ENCODE assay signal across 8 mouse cellular contexts in genomic region chr11:77093208-77093607, GRCm38 (mm10). TPM values are rescaled to one million over a fixed set of nuclear protein-coding genes. Genes with fewer than 3 reads are reported as not detected.
DNase-seq lines count a peak whose midpoint lies in the region; ATAC-seq lines count a peak whose summit lies in the region.

No protein-coding gene starts in this region.

- no peaks in the 10 kb centered on the region for H3K9me3 ChIP-seq in forebrain, embryonic 15.5 days
- no peaks in the 10 kb centered on the region for H3K9me3 ChIP-seq in liver, embryonic 16.5 days (replicated peaks; ENCODE audit: control insufficient read depth, low read length)
- no peaks in the 10 kb centered on the region for H3K9me3 ChIP-seq in neural tube, embryonic 15.5 days (replicated peaks)

- peak overlapping the region; percentile 40 for H3K4me2 ChIP-seq in forebrain, embryonic 15.5 days (replicated peaks)
- H3K4me2 ChIP-seq in liver, embryonic 16.5 days (ENCODE audit: low read depth, low read length) = peak overlapping the region; percentile 7; the same call in 1 of the 2 replicates
- H3K4me2 ChIP-seq in neural tube, embryonic 15.5 days = peak overlapping the region; percentile 52

- H3K36me3 ChIP-seq in forebrain, embryonic 15.5 days = no peaks in the 10 kb centered on the region
- H3K36me3 ChIP-seq in liver, embryonic 16.5 days (ENCODE audit: control insufficient read depth, insufficient read depth) = no peaks in the 10 kb centered on the region
- H3K36me3 ChIP-seq in neural tube, embryonic 15.5 days = no peaks in the 10 kb centered on the region

- no peak for ATAC-seq in forebrain, embryonic 15.5 days (replicated peaks)
- no peak for ATAC-seq in liver, embryonic 16.5 days (ENCODE audit: low read depth)
- ATAC-seq in neural tube, embryonic 15.5 days (ENCODE audit: low FRiP score) = no peak

- 1% methylated on average over 11 of the region's 11 CpGs for WGBS in forebrain, embryonic 15.5 days
- 2% methylated on average over 11 of the region's 11 CpGs for WGBS in liver, embryonic 16.5 days (ENCODE audit: insufficient replicate concordance)
- 1% methylated on average over 11 of the region's 11 CpGs for WGBS in neural tube, embryonic 15.5 days

- peaks cover 4% of the 10 kb centered on the region; the same call in 1 of the 2 replicates for H3K4me1 ChIP-seq in forebrain, embryonic 15.5 days
- H3K4me1 ChIP-seq in liver, embryonic 16.5 days (ENCODE audit: control insufficient read depth, low read depth, low read length) = no peaks in the 10 kb centered on the region
- H3K4me1 ChIP-seq in neural tube, embryonic 15.5 days = peaks cover 9% of the 10 kb centered on the region; the same call in 1 of the 2 replicates

- no peak overlapping the region for H3K9ac ChIP-seq in forebrain, embryonic 15.5 days (replicated peaks)
- no peak overlapping the region for H3K9ac ChIP-seq in liver, embryonic 16.5 days (ENCODE audit: low read depth, low read length)
- no peak overlapping the region for H3K9ac ChIP-seq in neural tube, embryonic 15.5 days (replicated peaks)

- H3K27ac ChIP-seq in forebrain, embryonic 15.5 days (replicated peaks) = no peak overlapping the region
- H3K27ac ChIP-seq in liver, embryonic 16.5 days (ENCODE audit: low read length) = no peak overlapping the region
- H3K27ac ChIP-seq in neural tube, embryonic 15.5 days (replicated peaks) = no peak overlapping the region

- peak; percentile 53 for DNase-seq in right cerebral cortex, postnatal 14 days
- DNase-seq in right cerebral cortex, postnatal 25 days = no peak
- DNase-seq in adrenal gland, postnatal 36 days = peak; percentile 31 to 66
- DNase-seq in hindlimb bud, embryonic 11.5 days (ENCODE audit: extremely low spot score, low read depth, low spot score) = peak; percentile 52
- no peak for DNase-seq in urinary bladder, adult 2 months (ENCODE audit: low spot score)

- no peaks in the 10 kb centered on the region for H3K27me3 ChIP-seq in forebrain, embryonic 15.5 days
- no peaks in the 10 kb centered on the region for H3K27me3 ChIP-seq in liver, embryonic 16.5 days (ENCODE audit: control insufficient read depth, insufficient read depth, low read depth, low read length)
- no peaks in the 10 kb centered on the region for H3K27me3 ChIP-seq in neural tube, embryonic 15.5 days (replicated peaks)

- H3K4me3 ChIP-seq in forebrain, embryonic 15.5 days = peak overlapping the region; percentile 27; the same call in 1 of the 2 replicates
- H3K4me3 ChIP-seq in liver, embryonic 16.5 days (ENCODE audit: low read depth, low read length) = no peak overlapping the region
- H3K4me3 ChIP-seq in neural tube, embryonic 15.5 days (replicated peaks) = peak overlapping the region; percentile 21

RNA-seq across cellular contexts. Expression of gene Nsrp1, which starts 15.0 kb away (rescaled TPM):
- total RNA-seq in adrenal gland, postnatal 36 days (2021) = 10 to 100 TPM; 18.3 to 23.6 TPM
- polyA plus RNA-seq in forebrain, embryonic 15.5 days (2015; fragmentation: Nextera tagmentation; extraction: Ambion mirVana) = 65.0 and 70.8 TPM in 2 replicates
- 22.2 and 26.6 TPM in 2 replicates for polyA plus RNA-seq in liver, embryonic 16.5 days (2015; fragmentation: Nextera tagmentation; extraction: Ambion mirVana)
- 45.5 and 61.8 TPM in 2 replicates for polyA plus RNA-seq in neural tube, embryonic 15.5 days (2015; fragmentation: Nextera tagmentation; extraction: Ambion mirVana)
- 6.6 and 12.4 TPM in 2 replicates for polyA plus RNA-seq in urinary bladder, adult 2 months (2012; rRNA removed)

Comparison
In these comparisons a context has a peak if more than half of its experiments do, and no peak if none do; other contexts are left out.
1. DNase-seq: peak in right cerebral cortex, postnatal 14 days (single experiment), adrenal gland, postnatal 36 days (2 of 2) and hindlimb bud, embryonic 11.5 days (single experiment); none in right cerebral cortex, postnatal 25 days (single experiment) and urinary bladder, adult 2 months (single experiment).
2. Peak in every context shown above with its lines, with median percentiles within 50 percentile points of each other: H3K4me2 ChIP-seq.